Mouse (Mus musculus): ENCODE results near the gene Klhl21. TPM values are rescaled to one million over a fixed set of nuclear protein-coding genes. Genes with fewer than 3 reads are reported as not detected.

Klhl21 gene
- total and polyA plus RNA-seq, 2 experiments = 21.8 to 25.8 TPM

DNA sequence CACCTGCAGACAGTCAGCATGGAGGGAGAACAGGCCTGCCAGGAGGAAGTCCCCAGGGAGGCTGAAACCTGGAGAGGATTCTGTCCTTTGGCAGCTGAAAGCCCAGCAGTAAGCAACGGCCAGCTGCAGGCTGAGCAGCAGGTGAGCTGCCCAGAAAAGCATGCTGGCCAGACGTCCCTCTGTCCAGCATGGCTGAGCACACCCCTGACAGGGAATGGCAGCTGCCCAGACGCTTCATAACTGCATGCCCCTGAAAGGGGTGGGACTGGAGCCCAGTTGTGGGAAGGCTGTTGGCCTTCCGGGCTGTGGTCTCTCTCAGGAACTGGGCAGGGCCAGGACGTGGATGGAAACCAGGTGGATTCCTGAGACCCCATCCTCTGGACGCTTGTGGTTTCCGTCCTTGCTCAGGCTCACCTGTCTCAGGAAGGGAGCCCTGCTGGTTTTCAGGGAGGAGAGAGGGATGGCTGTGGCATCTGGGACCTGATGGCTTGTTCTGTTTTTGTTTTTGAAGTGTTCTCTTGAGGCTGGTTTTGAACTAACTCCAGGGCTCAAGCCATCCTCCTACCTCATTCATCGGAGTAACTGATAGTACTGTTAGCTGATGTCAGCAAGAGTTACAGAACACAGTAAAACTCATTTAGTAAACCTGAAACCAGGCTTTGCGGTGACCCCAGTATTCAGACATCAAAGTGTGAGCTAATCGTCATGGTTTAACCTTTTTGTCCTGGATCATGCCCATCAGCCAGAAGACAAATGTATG lies 29.8 kb downstream of the Klhl21 start, which contains the start of gene Tas1r1:
Gene Tas1r1, minus strand, starts transcription at position 344 of the 760 bp plus-strand sequence.
- WGBS = 57% methylated on average over 10 of the region's 10 CpGs

GRCm38 (mm10) chr4:152038985-152039830 lies 30.6 kb downstream of the Klhl21 start, which contains the start of gene Nol9:
TSS of gene Nol9 (plus strand) at chr4:152039321.
- peaks cover 7% of the 10 kb centered on the region; the same call in 1 of the 2 replicates for H3K4me1 ChIP-seq (ENCODE audit: control insufficient read depth, insufficient read depth, low read length)
- H3K9ac ChIP-seq (ENCODE audit: low read depth, low read length) = peak within 1 kb of the TSS; percentile 97
- peak within 1 kb of the TSS; percentile 2; the same call in 1 of the 2 replicates for H3K27ac ChIP-seq (replicated peaks; ENCODE audit: insufficient read depth, low read depth, low read length)
- peak; percentile 54 for DNase-seq (ENCODE audit: extremely low read depth, low read depth, low spot score)
- under 1% methylated on average over 81 of the region's 86 CpGs for WGBS
- H3K79me2 ChIP-seq (ENCODE audit: control insufficient read depth, insufficient read depth, low read length) = peaks cover 21% of the 10 kb centered on the region
- peaks cover 5% of the 10 kb centered on the region for H3K36me3 ChIP-seq (ENCODE audit: control insufficient read depth, insufficient read depth, low read length)
- peak; percentile 90 for TF ChIP-seq CTCF (IDR thresholded peaks at IDR 0.05; ENCODE audit: low read depth, low read length)
- TF ChIP-seq POLR2A (IDR thresholded peaks at IDR 0.05; ENCODE audit: extremely low read depth, insufficient read depth, low read length) = peak; percentile 72; the same call in 1 of the 2 replicates
- no peaks in the 10 kb centered on the region for H3K27me3 ChIP-seq (ENCODE audit: control insufficient read depth, insufficient read depth, low read length)
- H3K4me3 ChIP-seq (ENCODE audit: insufficient read depth, low read depth, low read length) = peak within 1 kb of the TSS; percentile 97

More for the DNA sequence above, 29.8 kb downstream of the Klhl21 start, which contains the start of gene Tas1r1:
- Histone ChIP-seq H3K27me3 (ENCODE audit: control insufficient read depth, insufficient read depth, low read length) (no peaks in the 10 kb centered on the region), H3K4me1 (ENCODE audit: control insufficient read depth, insufficient read depth, low read length) (peaks cover 7% of the 10 kb centered on the region; the same call in 1 of the 2 replicates), H3K79me2 (ENCODE audit: control insufficient read depth, insufficient read depth, low read length) (peaks cover 21% of the 10 kb centered on the region), H3K9ac (ENCODE audit: low read depth, low read length) (peak within 1 kb of the TSS; percentile 97), H3K27ac (replicated peaks; ENCODE audit: insufficient read depth, low read depth, low read length) (no peak within 1 kb of the TSS; the same call in 1 of the 2 replicates), H3K4me3 (ENCODE audit: insufficient read depth, low read depth, low read length) (peak within 1 kb of the TSS; percentile 97), H3K36me3 (ENCODE audit: control insufficient read depth, insufficient read depth, low read length) (peaks cover 5% of the 10 kb centered on the region)
- DNase-seq (ENCODE audit: extremely low read depth, low read depth, low spot score) = no peak
- TF ChIP-seq CTCF (IDR thresholded peaks at IDR 0.05; ENCODE audit: low read depth, low read length) (no peak), POLR2A (IDR thresholded peaks at IDR 0.05; ENCODE audit: extremely low read depth, insufficient read depth, low read length) (no peak)

GRCm38 (mm10) chr4:152039831-152040310 lies 31.3 kb downstream of the Klhl21 start:
- Histone ChIP-seq H3K79me2 (ENCODE audit: control insufficient read depth, insufficient read depth, low read length) (peaks cover 24% of the 10 kb centered on the region), H3K4me1 (ENCODE audit: control insufficient read depth, insufficient read depth, low read length) (peaks cover 7% of the 10 kb centered on the region; the same call in 1 of the 2 replicates), H3K9ac (ENCODE audit: low read depth, low read length) (peak overlapping the region; percentile 97), H3K36me3 (ENCODE audit: control insufficient read depth, insufficient read depth, low read length) (peaks cover 5% of the 10 kb centered on the region), H3K27ac (replicated peaks; ENCODE audit: insufficient read depth, low read depth, low read length) (peak overlapping the region; percentile 2; the same call in 1 of the 2 replicates), H3K4me3 (ENCODE audit: insufficient read depth, low read depth, low read length) (peak overlapping the region; percentile 97), H3K27me3 (ENCODE audit: control insufficient read depth, insufficient read depth, low read length) (no peaks in the 10 kb centered on the region)
- no peak for TF ChIP-seq CTCF (IDR thresholded peaks at IDR 0.05; ENCODE audit: low read depth, low read length)
- no peak for TF ChIP-seq POLR2A (IDR thresholded peaks at IDR 0.05; ENCODE audit: extremely low read depth, insufficient read depth, low read length)
- DNase-seq (ENCODE audit: extremely low read depth, low read depth, low spot score) = peak; percentile 33
- 3% methylated on average over 25 of the region's 25 CpGs for WGBS

- DNase-seq (ENCODE audit: extremely low read depth, low read depth, low spot score) = no peak
- H3K9ac ChIP-seq (ENCODE audit: low read depth, low read length) = no peak overlapping the region
- TF ChIP-seq POLR2A (IDR thresholded peaks at IDR 0.05; ENCODE audit: extremely low read depth, insufficient read depth, low read length) = no peak
- TF ChIP-seq CTCF (IDR thresholded peaks at IDR 0.05; ENCODE audit: low read depth, low read length) = no peak
- H3K27ac ChIP-seq (replicated peaks; ENCODE audit: insufficient read depth, low read depth, low read length) = no peak overlapping the region
- no peaks in the 10 kb centered on the region for H3K27me3 ChIP-seq (ENCODE audit: control insufficient read depth, insufficient read depth, low read length)
- no peak overlapping the region for H3K4me3 ChIP-seq (ENCODE audit: insufficient read depth, low read depth, low read length)
- H3K4me1 ChIP-seq (ENCODE audit: control insufficient read depth, insufficient read depth, low read length) = peaks cover 7% of the 10 kb centered on the region; the same call in 1 of the 2 replicates
- peaks cover 11% of the 10 kb centered on the region for H3K36me3 ChIP-seq (ENCODE audit: control insufficient read depth, insufficient read depth, low read length)
- 97% methylated on average over 22 of the region's 22 CpGs for WGBS
- peaks cover 24% of the 10 kb centered on the region for H3K79me2 ChIP-seq (ENCODE audit: control insufficient read depth, insufficient read depth, low read length)
These were observed 33.5 kb downstream of the Klhl21 start for GRCm38 (mm10) chr4:152041924-152042641.

DNA sequence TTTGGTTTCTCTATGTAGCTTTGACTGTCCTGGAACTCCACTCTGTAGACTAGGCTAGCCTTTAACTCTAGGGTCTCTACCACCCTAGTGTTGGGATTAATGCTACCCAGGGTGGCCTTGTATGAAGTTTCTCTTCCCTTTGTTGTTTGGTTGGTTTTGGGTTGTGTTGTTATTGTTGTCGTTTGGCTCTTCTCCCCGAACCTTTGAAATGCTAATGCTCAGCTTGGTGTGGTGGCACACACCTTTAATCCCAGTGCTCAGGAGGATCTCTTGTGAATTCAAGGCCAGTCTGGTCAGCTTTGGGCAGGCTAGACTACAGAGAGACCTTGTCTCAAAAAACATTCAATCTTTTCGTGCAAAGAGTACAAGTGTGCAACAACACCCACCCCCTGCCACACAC lies 34.6 kb downstream of the Klhl21 start:
- peaks cover 14% of the 10 kb centered on the region for H3K36me3 ChIP-seq (ENCODE audit: control insufficient read depth, insufficient read depth, low read length)
- H3K27ac ChIP-seq (replicated peaks; ENCODE audit: insufficient read depth, low read depth, low read length) = no peak overlapping the region
- H3K4me3 ChIP-seq (ENCODE audit: insufficient read depth, low read depth, low read length) = no peak overlapping the region
- H3K79me2 ChIP-seq (ENCODE audit: control insufficient read depth, insufficient read depth, low read length) = peaks cover 24% of the 10 kb centered on the region
- DNase-seq (ENCODE audit: extremely low read depth, low read depth, low spot score) = no peak
- TF ChIP-seq POLR2A (IDR thresholded peaks at IDR 0.05; ENCODE audit: extremely low read depth, insufficient read depth, low read length) (no peak), CTCF (IDR thresholded peaks at IDR 0.05; ENCODE audit: low read depth, low read length) (no peak)
- no peak overlapping the region for H3K9ac ChIP-seq (ENCODE audit: low read depth, low read length)
- peaks cover 7% of the 10 kb centered on the region; the same call in 1 of the 2 replicates for H3K4me1 ChIP-seq (ENCODE audit: control insufficient read depth, insufficient read depth, low read length)
- H3K27me3 ChIP-seq (ENCODE audit: control insufficient read depth, insufficient read depth, low read length) = no peaks in the 10 kb centered on the region
- 87% methylated on average over 3 of the region's 3 CpGs for WGBS

All from liver, adult 2 months (tissue).